Mouse (Mus musculus): ENCODE measurements around the gene Mroh3.

DNA sequence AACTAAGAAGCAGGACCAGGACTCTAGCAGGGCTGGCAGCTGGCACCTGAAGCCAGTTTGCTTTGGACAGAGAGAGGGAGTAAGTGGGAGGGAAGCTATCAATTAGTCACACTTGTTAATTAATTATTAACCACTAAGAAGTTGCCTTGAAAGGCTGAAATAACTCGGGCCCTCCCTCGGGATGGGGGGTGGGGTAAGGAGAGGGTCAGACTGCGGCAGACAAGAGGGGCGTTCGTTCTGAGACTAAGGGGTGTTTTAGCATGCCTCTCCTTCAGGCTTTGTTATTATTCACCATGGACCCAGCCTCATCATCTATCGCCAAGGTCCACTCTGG, 16.4 kb upstream of the Mroh3 start:
- TF ChIP-seq POLR2A (IDR thresholded peaks at IDR 0.05; ENCODE audit: insufficient read depth, low read depth, low read length) = no peak
- no peak for TF ChIP-seq CTCF (IDR thresholded peaks at IDR 0.05; ENCODE audit: insufficient read depth, low read depth, low read length)
